Mouse (Mus musculus) heart, embryonic 14.5 days (tissue): ENCODE data around the gene Med13l. TPM values are rescaled to one million over a fixed set of nuclear protein-coding genes. Genes with fewer than 3 reads are reported as not detected.
A peak's percentile ranks its signal among the peaks of the same experiment; 100 is the strongest.

Source experiments
- ATAC-seq: fragments of 200-750 bp; cut with Nextera tagmentation; 2 replicates; pipeline ENCODE4 v1.8.0; 2017; ENCODE audit warnings: low read depth, moderate TSS enrichment; ENCODE audit not compliant: insufficient number of reproducible peaks, insufficient read depth, low FRiP score
- H3K27ac ChIP-seq, 2 experiments: fragments of 200-500 bp in 1 of 2; fragments of 300-500 bp in 1 of 2; sonication (generic) in 1 of 2; replicated peaks in 1 of 2; 2 replicates each; pipeline ENCODE4 v1.5.1; 2012 to 2014; ENCODE audit warnings: low read depth in 2 of 2, low read length in 2 of 2, control low read depth in 1 of 2, mild to moderate bottlenecking in 1 of 2, mixed read lengths in 1 of 2; ENCODE audit not compliant: control insufficient read depth in 1 of 2, insufficient read depth in 1 of 2
- H3K27me3 ChIP-seq: fragments of 300-500 bp; sonication (generic); 2 replicates; pipeline ENCODE4 v1.6.1; 2014; ENCODE audit warnings: mild to moderate bottlenecking, low read length, control low read depth; ENCODE audit not compliant: control insufficient read depth, insufficient read depth
- H3K36me3 ChIP-seq: fragments of 300-500 bp; sonication (generic); 2 replicates; pipeline ENCODE4 v1.6.1; 2014; ENCODE audit warnings: mild to moderate bottlenecking, control low read depth, low read length, mixed read lengths; ENCODE audit not compliant: control insufficient read depth, insufficient read depth
- H3K4me1 ChIP-seq, 2 experiments: fragments of 200-500 bp in 1 of 2; fragments of 300-500 bp in 1 of 2; sonication (generic) in 1 of 2; 2 replicates each; pipeline ENCODE4 v1.6.1; 2012 to 2014; ENCODE audit warnings: low read length in 2 of 2, control low read depth in 1 of 2, mixed read lengths in 1 of 2; ENCODE audit not compliant: control insufficient read depth in 2 of 2, insufficient read depth in 2 of 2
- H3K4me2 ChIP-seq: fragments of 300-500 bp; sonication (generic); 2 replicates; pipeline ENCODE4 v1.6.1; 2014; ENCODE audit warnings: mild to moderate bottlenecking, low read length
- H3K4me3 ChIP-seq, 2 experiments: fragments of 200-500 bp in 1 of 2; fragments of 300-500 bp in 1 of 2; sonication (generic) in 1 of 2; 2 replicates each; pipeline ENCODE4 v1.5.1; 2012 to 2014; ENCODE audit warnings: low read length in 2 of 2, mild to moderate bottlenecking in 2 of 2, control low read depth in 1 of 2, low read depth in 1 of 2, moderate library complexity in 1 of 2; ENCODE audit not compliant: control insufficient read depth in 1 of 2, insufficient read depth in 1 of 2
- H3K9ac ChIP-seq: fragments of 300-500 bp; sonication (generic); 2 replicates; pipeline ENCODE4 v1.6.1; 2014; ENCODE audit warnings: mild to moderate bottlenecking, low read length
- H3K9me3 ChIP-seq: fragments of 300-500 bp; sonication (generic); 2 replicates; pipeline ENCODE4 v1.6.1; 2016; ENCODE audit warnings: low read length, control low read depth; ENCODE audit not compliant: control insufficient read depth
- WGBS: fragments of 180-500 bp; shearing (Covaris S2); extraction: QIAGEN DNeasy Blood & Tissue Kit; methylation state at CpG from one replicate; pipeline ENCODE4 v1.1.7; 2014; 5-methylcytosine and 5-hydroxymethylcytosine counted together
- polyA plus RNA-seq: library from polyadenylated mRNA; unstranded; fragments of >200 nt; fragmentation: Nextera tagmentation; extraction: Ambion mirVana; gene quantifications from 2 replicates; pipeline ENCODE4 v1.2.1, GENCODE M21; 2014

Gene Med13l
- polyA plus RNA-seq, 1 experiment from 2014 or later: 9.0 TPM

GRCm38 (mm10) chr5:118585355-118585754 is 24.9 kb downstream of the Med13l start:
- H3K9ac ChIP-seq: no peak overlapping the region
- H3K4me1 ChIP-seq: peaks cover 14 to 32% of the 10 kb centered on the region in 2 experiments
- no peak overlapping the region for H3K27ac ChIP-seq
- no peaks in the 10 kb centered on the region for H3K9me3 ChIP-seq
- no peak overlapping the region for H3K4me3 ChIP-seq
- WGBS: 78% methylated on average over 4 of the region's 4 CpGs
- H3K36me3 ChIP-seq: no peaks in the 10 kb centered on the region
- ATAC-seq: no peak
- H3K27me3 ChIP-seq: no peaks in the 10 kb centered on the region
- no peak overlapping the region for H3K4me2 ChIP-seq

GRCm38 (mm10) chr5:118586560-118586959 is 26.1 kb downstream of the Med13l start:
- no peak overlapping the region for H3K27ac ChIP-seq
- peaks cover 18 to 43% of the 10 kb centered on the region in 2 experiments for H3K4me1 ChIP-seq
- no peak overlapping the region for H3K9ac ChIP-seq
- no peaks in the 10 kb centered on the region for H3K9me3 ChIP-seq
- H3K4me2 ChIP-seq: no peak overlapping the region
- no peaks in the 10 kb centered on the region for H3K36me3 ChIP-seq
- no peak overlapping the region for H3K4me3 ChIP-seq
- WGBS: 36% methylated on average over 6 of the region's 6 CpGs
- H3K27me3 ChIP-seq: no peaks in the 10 kb centered on the region
- no peak for ATAC-seq

GRCm38 (mm10) chr5:118588381-118588925 is 28.0 kb downstream of the Med13l start:
- no peak overlapping the region for H3K9ac ChIP-seq
- H3K36me3 ChIP-seq: no peaks in the 10 kb centered on the region
- ATAC-seq: no peak
- H3K27ac ChIP-seq: no peak overlapping the region
- H3K9me3 ChIP-seq: no peaks in the 10 kb centered on the region
- no peaks in the 10 kb centered on the region for H3K27me3 ChIP-seq
- WGBS: 67% methylated on average over 6 of the region's 6 CpGs
- no peak overlapping the region for H3K4me3 ChIP-seq
- peak overlapping the region; percentile 13; the same call in 1 of the 2 replicates for H3K4me2 ChIP-seq
- peaks cover 18 to 51% of the 10 kb centered on the region in 2 experiments for H3K4me1 ChIP-seq

GRCm38 (mm10) chr5:118589186-118589892 is 28.9 kb downstream of the Med13l start:
- Histone ChIP-seq H3K9me3 (no peaks in the 10 kb centered on the region), H3K4me2 (no peak overlapping the region), H3K9ac (no peak overlapping the region), H3K27me3 (no peaks in the 10 kb centered on the region), H3K4me1 (peaks cover 18 to 51% of the 10 kb centered on the region in 2 experiments), H3K36me3 (no peaks in the 10 kb centered on the region), H3K27ac (no peak overlapping the region), H3K4me3 (no peak overlapping the region)
- 75% methylated on average over 11 of the region's 11 CpGs for WGBS
- no peak for ATAC-seq

GRCm38 (mm10) chr5:118590868-118591267 is 30.4 kb downstream of the Med13l start:
- no peaks in the 10 kb centered on the region for H3K27me3 ChIP-seq
- H3K9me3 ChIP-seq: no peaks in the 10 kb centered on the region
- H3K27ac ChIP-seq: no peak overlapping the region
- WGBS: 47% methylated on average over 6 of the region's 6 CpGs
- no peak overlapping the region for H3K9ac ChIP-seq
- peaks cover 19 to 52% of the 10 kb centered on the region in 2 experiments for H3K4me1 ChIP-seq
- no peaks in the 10 kb centered on the region for H3K36me3 ChIP-seq
- no peak overlapping the region for H3K4me2 ChIP-seq
- no peak for ATAC-seq
- H3K4me3 ChIP-seq: no peak overlapping the region

- H3K9me3 ChIP-seq: no peaks in the 10 kb centered on the region
- peaks cover 17 to 56% of the 10 kb centered on the region in 2 experiments for H3K4me1 ChIP-seq
- H3K27me3 ChIP-seq: no peaks in the 10 kb centered on the region
- WGBS: 38% methylated on average over 11 of the region's 11 CpGs
- H3K9ac ChIP-seq: no peak overlapping the region
- no peaks in the 10 kb centered on the region for H3K36me3 ChIP-seq
- ATAC-seq: 0 out of 2 replicates have a peak, but pooled peaks have one; percentile 43
- H3K4me3 ChIP-seq: no peak overlapping the region
- H3K4me2 ChIP-seq: 0 out of 2 replicates have a peak overlapping the region, but pooled peaks have one; percentile 23
- no peak overlapping the region for H3K27ac ChIP-seq
Measured at GRCm38 (mm10) chr5:118591826-118592499, 31.5 kb downstream of the Med13l start.

- Histone ChIP-seq H3K4me3 (no peak overlapping the region), H3K27ac (no peak overlapping the region), H3K36me3 (no peaks in the 10 kb centered on the region), H3K9ac (no peak overlapping the region), H3K4me1 (peaks cover 9 to 51% of the 10 kb centered on the region in 2 experiments), H3K9me3 (no peaks in the 10 kb centered on the region), H3K4me2 (no peak overlapping the region), H3K27me3 (no peaks in the 10 kb centered on the region)
- WGBS: 64% methylated on average over 14 of the region's 14 CpGs
- no peak for ATAC-seq
Measured at GRCm38 (mm10) chr5:118594470-118595236, 34.2 kb downstream of the Med13l start.
